Mouse (Mus musculus): Measurements from ENCODE around the gene Atf6. TPM values are rescaled to one million over a fixed set of nuclear protein-coding genes. Genes with fewer than 3 reads are reported as not detected.

Gene Atf6
- polyA plus RNA-seq, 2 experiments: 4.8 to 6.6 TPM

- TF ChIP-seq CTCF (IDR thresholded peaks at IDR 0.05; ENCODE audit: low read depth) (no peak), EP300 (IDR thresholded peaks at IDR 0.05; ENCODE audit: low read depth) (no peak)
- ATAC-seq (ENCODE audit: insufficient read depth) (no peak), DNase-seq (ENCODE audit: low read depth in 3 of 3, low spot score in 3 of 3) (no peak)
- 56% methylated on average over 6 of the region's 6 CpGs for WGBS (ENCODE audit: insufficient replicate concordance)
- H3K27me3 ChIP-seq (ENCODE audit: control insufficient read depth, insufficient read depth, low read length): no peaks in the 10 kb centered on the region
- no peak overlapping the region for H3K4me2 ChIP-seq (ENCODE audit: low read depth)
- H3K9me3 ChIP-seq (ENCODE audit: control insufficient read depth, low read length): no peaks in the 10 kb centered on the region
- H3K27ac ChIP-seq: no peak overlapping the region
- no peaks in the 10 kb centered on the region for H3K36me3 ChIP-seq (replicated peaks; ENCODE audit: control insufficient read depth, insufficient read depth, low read depth)
- H3K4me1 ChIP-seq (replicated peaks; ENCODE audit: control insufficient read depth in 2 of 2, insufficient read depth in 2 of 2, low read length in 1 of 2): no peaks in the 10 kb centered on the region
- no peak overlapping the region for H3K4me3 ChIP-seq (ENCODE audit: insufficient read depth in 1 of 2, low read depth in 2 of 2, low read length in 2 of 2)
- H3K9ac ChIP-seq (replicated peaks): no peak overlapping the region
Measured at GRCm38 (mm10) chr1:170702958-170703357, 164.6 kb downstream of the Atf6 start.

DNA sequence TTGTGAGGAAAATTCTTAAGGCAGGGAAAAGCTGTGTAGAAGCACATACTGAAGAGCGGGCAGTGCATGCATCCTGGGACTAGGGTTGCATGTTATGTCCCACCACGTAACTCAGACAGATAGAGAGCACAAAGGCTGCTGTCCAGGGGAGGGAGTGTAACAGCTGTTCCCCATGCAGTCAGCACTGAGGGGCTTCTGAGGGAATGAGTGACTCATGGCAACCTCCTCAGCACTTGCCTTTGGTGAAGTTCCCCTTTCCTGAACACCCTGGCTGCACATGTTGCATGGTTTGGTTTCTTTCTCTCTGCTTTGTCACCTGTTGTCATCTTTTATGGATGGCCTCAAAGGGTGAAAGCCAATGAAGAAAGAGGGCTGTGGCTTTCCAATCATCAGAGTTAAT lies 165.3 kb downstream of the Atf6 start:
- Histone ChIP-seq H3K4me3 (ENCODE audit: insufficient read depth in 1 of 2, low read depth in 2 of 2, low read length in 2 of 2) (no peak overlapping the region), H3K4me1 (replicated peaks; ENCODE audit: control insufficient read depth in 2 of 2, insufficient read depth in 2 of 2, low read length in 1 of 2) (no peaks in the 10 kb centered on the region), H3K9ac (replicated peaks) (no peak overlapping the region), H3K36me3 (replicated peaks; ENCODE audit: control insufficient read depth, insufficient read depth, low read depth) (no peaks in the 10 kb centered on the region), H3K27ac (no peak overlapping the region), H3K9me3 (ENCODE audit: control insufficient read depth, low read length) (no peaks in the 10 kb centered on the region), H3K4me2 (ENCODE audit: low read depth) (no peak overlapping the region), H3K27me3 (ENCODE audit: control insufficient read depth, insufficient read depth, low read length) (no peaks in the 10 kb centered on the region)
- TF ChIP-seq EP300 (IDR thresholded peaks at IDR 0.05; ENCODE audit: low read depth) (no peak), CTCF (IDR thresholded peaks at IDR 0.05; ENCODE audit: low read depth) (no peak)
- ATAC-seq (ENCODE audit: insufficient read depth) (no peak), DNase-seq (ENCODE audit: low read depth in 3 of 3, low spot score in 3 of 3) (peak in 1 of 3 experiments; percentile 11)
- 42% methylated on average over 2 of the region's 2 CpGs for WGBS (ENCODE audit: insufficient replicate concordance)

- no peaks in the 10 kb centered on the region; a peak in 1 of 4 replicates for H3K4me1 ChIP-seq (replicated peaks; ENCODE audit: control insufficient read depth in 2 of 2, insufficient read depth in 2 of 2, low read length in 1 of 2)
- DNase-seq (ENCODE audit: low read depth in 3 of 3, low spot score in 3 of 3) (no peak), ATAC-seq (ENCODE audit: insufficient read depth) (no peak)
- H3K27ac ChIP-seq: no peak overlapping the region
- no peaks in the 10 kb centered on the region for H3K9me3 ChIP-seq (ENCODE audit: control insufficient read depth, low read length)
- H3K4me2 ChIP-seq (ENCODE audit: low read depth): no peak overlapping the region
- H3K27me3 ChIP-seq (ENCODE audit: control insufficient read depth, insufficient read depth, low read length): no peaks in the 10 kb centered on the region
- TF ChIP-seq CTCF (IDR thresholded peaks at IDR 0.05; ENCODE audit: low read depth) (no peak), EP300 (IDR thresholded peaks at IDR 0.05; ENCODE audit: low read depth) (no peak)
- H3K4me3 ChIP-seq (ENCODE audit: insufficient read depth in 1 of 2, low read depth in 2 of 2, low read length in 2 of 2): no peak overlapping the region
- no peaks in the 10 kb centered on the region for H3K36me3 ChIP-seq (replicated peaks; ENCODE audit: control insufficient read depth, insufficient read depth, low read depth)
- H3K9ac ChIP-seq (replicated peaks): no peak overlapping the region
- 55% methylated on average over 8 of the region's 8 CpGs for WGBS (ENCODE audit: insufficient replicate concordance)
Measured at GRCm38 (mm10) chr1:170701582-170701981, 166.0 kb downstream of the Atf6 start.

DNA sequence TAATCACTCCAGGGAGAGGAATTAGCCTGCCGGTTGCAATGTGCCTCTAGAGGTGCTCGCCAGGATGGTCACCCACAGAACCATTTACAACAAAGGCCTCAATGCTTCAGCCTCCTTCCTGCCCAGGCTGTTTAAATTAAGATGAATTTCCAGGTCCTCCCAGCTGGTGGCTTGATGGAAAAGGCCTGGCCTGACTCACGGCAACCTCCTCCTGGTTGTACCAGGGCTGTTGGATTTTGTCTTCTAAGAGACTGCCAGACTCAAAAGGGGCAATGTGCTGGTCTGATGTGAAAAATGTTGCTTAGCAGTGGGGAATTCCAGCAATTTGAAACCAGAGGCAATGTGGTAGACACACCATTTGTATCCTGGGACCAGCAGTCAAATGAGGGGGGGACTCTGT lies 166.4 kb downstream of the Atf6 start:
- 60% methylated on average over 3 of the region's 3 CpGs for WGBS (ENCODE audit: insufficient replicate concordance)
- Histone ChIP-seq H3K36me3 (replicated peaks; ENCODE audit: control insufficient read depth, insufficient read depth, low read depth) (no peaks in the 10 kb centered on the region), H3K4me1 (replicated peaks; ENCODE audit: control insufficient read depth in 2 of 2, insufficient read depth in 2 of 2, low read length in 1 of 2) (no peaks in the 10 kb centered on the region; a peak in 1 of 4 replicates), H3K27me3 (ENCODE audit: control insufficient read depth, insufficient read depth, low read length) (no peaks in the 10 kb centered on the region), H3K9me3 (ENCODE audit: control insufficient read depth, low read length) (no peaks in the 10 kb centered on the region), H3K9ac (replicated peaks) (no peak overlapping the region), H3K4me3 (ENCODE audit: insufficient read depth in 1 of 2, low read depth in 2 of 2, low read length in 2 of 2) (no peak overlapping the region), H3K27ac (no peak overlapping the region), H3K4me2 (ENCODE audit: low read depth) (no peak overlapping the region)
- DNase-seq (ENCODE audit: low read depth in 3 of 3, low spot score in 3 of 3) (no peak), ATAC-seq (ENCODE audit: insufficient read depth) (no peak)
- TF ChIP-seq CTCF (IDR thresholded peaks at IDR 0.05; ENCODE audit: low read depth) (no peak), EP300 (IDR thresholded peaks at IDR 0.05; ENCODE audit: low read depth) (no peak)

GRCm38 (mm10) chr1:170700496-170701027 lies 167.0 kb downstream of the Atf6 start:
- TF ChIP-seq CTCF (IDR thresholded peaks at IDR 0.05; ENCODE audit: low read depth): no peak
- no peak for TF ChIP-seq EP300 (IDR thresholded peaks at IDR 0.05; ENCODE audit: low read depth)
- no peaks in the 10 kb centered on the region for H3K9me3 ChIP-seq (ENCODE audit: control insufficient read depth, low read length)
- 66% methylated on average over 3 of the region's 3 CpGs for WGBS (ENCODE audit: insufficient replicate concordance)
- no peaks in the 10 kb centered on the region for H3K27me3 ChIP-seq (ENCODE audit: control insufficient read depth, insufficient read depth, low read length)
- no peak overlapping the region for H3K27ac ChIP-seq
- DNase-seq (ENCODE audit: low read depth in 3 of 3, low spot score in 3 of 3) (no peak), ATAC-seq (ENCODE audit: insufficient read depth) (no peak)
- no peaks in the 10 kb centered on the region; a peak in 1 of 4 replicates for H3K4me1 ChIP-seq (replicated peaks; ENCODE audit: control insufficient read depth in 2 of 2, insufficient read depth in 2 of 2, low read length in 1 of 2)
- H3K9ac ChIP-seq (replicated peaks): no peak overlapping the region
- no peak overlapping the region for H3K4me3 ChIP-seq (ENCODE audit: insufficient read depth in 1 of 2, low read depth in 2 of 2, low read length in 2 of 2)
- H3K36me3 ChIP-seq (replicated peaks; ENCODE audit: control insufficient read depth, insufficient read depth, low read depth): no peaks in the 10 kb centered on the region
- H3K4me2 ChIP-seq (ENCODE audit: low read depth): no peak overlapping the region
